Mouse (Mus musculus) forebrain, embryonic 15.5 days (tissue): ENCODE measurements around the gene Ccdc40. TPM values are rescaled to one million over a fixed set of nuclear protein-coding genes. Genes with fewer than 3 reads are reported as not detected.
A peak's percentile ranks its signal among the peaks of the same experiment; 100 is the strongest.

Experiments
- ATAC-seq: fragments of 200-750 bp; cut with Nextera tagmentation; replicated peaks from 2 replicates; pipeline ENCODE4 v1.8.0; 2017; ENCODE audit warnings: mild to moderate bottlenecking, moderate TSS enrichment, moderate library complexity
- H3K27ac ChIP-seq: fragments of 300-500 bp; sonication (generic); replicated peaks from 2 replicates; pipeline ENCODE4 v1.5.1; 2015; ENCODE audit warnings: mild to moderate bottlenecking, inconsistent platforms
- H3K27me3 ChIP-seq: fragments of 300-500 bp; sonication (generic); 2 replicates; pipeline ENCODE4 v1.6.1; 2015; ENCODE audit warnings: inconsistent platforms
- H3K36me3 ChIP-seq: fragments of 300-500 bp; sonication (generic); 2 replicates; pipeline ENCODE4 v1.6.1; 2015; ENCODE audit warnings: mild to moderate bottlenecking, inconsistent platforms
- H3K4me1 ChIP-seq: fragments of 300-500 bp; sonication (generic); 2 replicates; pipeline ENCODE4 v1.6.1; 2015; ENCODE audit warnings: inconsistent platforms
- H3K4me2 ChIP-seq: fragments of 300-500 bp; sonication (generic); replicated peaks from 2 replicates; pipeline ENCODE4 v1.6.1; 2015; ENCODE audit warnings: mild to moderate bottlenecking, inconsistent platforms
- H3K4me3 ChIP-seq: fragments of 300-500 bp; sonication (generic); 2 replicates; pipeline ENCODE4 v1.5.1; 2015; ENCODE audit warnings: mild to moderate bottlenecking, inconsistent platforms
- H3K9ac ChIP-seq: fragments of 300-500 bp; sonication (generic); replicated peaks from 2 replicates; pipeline ENCODE4 v1.6.1; 2015; ENCODE audit warnings: mild to moderate bottlenecking, inconsistent platforms
- H3K9me3 ChIP-seq: fragments of 300-500 bp; sonication (generic); 2 replicates; pipeline ENCODE4 v1.6.1; 2016; ENCODE audit warnings: inconsistent platforms
- WGBS: fragments of 180-500 bp; shearing (Covaris S2); methylation state at CpG from one replicate; pipeline ENCODE4 v1.1.7; 2015; ENCODE audit warnings: mixed read lengths; 5-methylcytosine and 5-hydroxymethylcytosine counted together
- polyA plus RNA-seq: library from polyadenylated mRNA; unstranded; fragments of >200 nt; fragmentation: Nextera tagmentation; extraction: Ambion mirVana; gene quantifications from 2 replicates; pipeline ENCODE4 v1.2.1, GENCODE M21; 2015

Ccdc40 gene
- polyA plus RNA-seq, 1 experiment from 2014 or later, result 13.7 TPM

DNA sequence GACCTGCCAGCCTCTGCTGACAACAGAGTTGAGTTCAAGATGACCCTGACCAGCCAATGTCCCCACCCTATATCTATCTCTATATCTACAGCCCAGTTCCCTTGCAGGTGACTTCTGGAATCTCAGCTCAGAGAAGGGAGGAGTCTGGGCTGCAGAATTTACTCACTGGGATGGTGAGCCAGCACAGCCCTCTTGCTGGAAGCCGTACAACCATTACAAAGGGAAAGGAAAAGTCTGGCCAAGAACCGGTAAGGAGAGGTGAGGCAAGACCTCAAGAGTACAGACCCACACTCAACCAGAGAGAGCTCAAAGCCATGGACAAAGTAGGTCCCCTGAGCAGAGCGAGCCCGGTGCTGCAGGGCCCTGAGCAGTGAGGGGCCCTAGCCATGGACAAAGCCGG, 36.2 kb upstream of the Ccdc40 start:
- 80% methylated on average over 5 of the region's 5 CpGs for WGBS
- no peak for ATAC-seq
- Histone ChIP-seq H3K27me3 (no peaks in the 10 kb centered on the region), H3K36me3 (no peaks in the 10 kb centered on the region), H3K9ac (no peak overlapping the region), H3K4me1 (peaks cover 27% of the 10 kb centered on the region), H3K4me2 (no peak overlapping the region), H3K9me3 (no peaks in the 10 kb centered on the region), H3K27ac (no peak overlapping the region), H3K4me3 (no peak overlapping the region)

DNA sequence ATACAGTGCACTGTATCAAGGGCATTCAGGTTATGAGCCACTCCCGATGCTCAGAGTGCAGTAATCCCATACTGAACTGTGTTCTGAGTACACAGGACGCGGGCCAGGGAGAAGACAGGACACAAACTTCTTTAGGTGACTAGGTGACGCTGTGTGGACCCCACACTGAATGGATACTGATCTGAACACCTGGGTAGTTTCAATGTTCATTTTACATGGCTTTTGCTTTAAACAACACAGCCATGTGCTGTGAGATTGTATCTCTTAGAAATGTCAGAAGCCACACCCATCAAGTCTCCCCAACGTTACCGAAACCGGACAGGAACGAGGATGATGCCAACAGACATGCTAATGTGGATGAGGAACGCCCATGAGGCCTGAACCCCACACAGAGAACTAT, 35.8 kb upstream of the Ccdc40 start:
- Histone ChIP-seq H3K36me3 (no peaks in the 10 kb centered on the region), H3K27me3 (no peaks in the 10 kb centered on the region), H3K27ac (no peak overlapping the region), H3K4me2 (no peak overlapping the region), H3K4me3 (no peak overlapping the region), H3K9ac (no peak overlapping the region), H3K4me1 (peaks cover 22% of the 10 kb centered on the region), H3K9me3 (no peaks in the 10 kb centered on the region)
- 83% methylated on average over 9 of the region's 9 CpGs for WGBS
- no peak for ATAC-seq

DNA sequence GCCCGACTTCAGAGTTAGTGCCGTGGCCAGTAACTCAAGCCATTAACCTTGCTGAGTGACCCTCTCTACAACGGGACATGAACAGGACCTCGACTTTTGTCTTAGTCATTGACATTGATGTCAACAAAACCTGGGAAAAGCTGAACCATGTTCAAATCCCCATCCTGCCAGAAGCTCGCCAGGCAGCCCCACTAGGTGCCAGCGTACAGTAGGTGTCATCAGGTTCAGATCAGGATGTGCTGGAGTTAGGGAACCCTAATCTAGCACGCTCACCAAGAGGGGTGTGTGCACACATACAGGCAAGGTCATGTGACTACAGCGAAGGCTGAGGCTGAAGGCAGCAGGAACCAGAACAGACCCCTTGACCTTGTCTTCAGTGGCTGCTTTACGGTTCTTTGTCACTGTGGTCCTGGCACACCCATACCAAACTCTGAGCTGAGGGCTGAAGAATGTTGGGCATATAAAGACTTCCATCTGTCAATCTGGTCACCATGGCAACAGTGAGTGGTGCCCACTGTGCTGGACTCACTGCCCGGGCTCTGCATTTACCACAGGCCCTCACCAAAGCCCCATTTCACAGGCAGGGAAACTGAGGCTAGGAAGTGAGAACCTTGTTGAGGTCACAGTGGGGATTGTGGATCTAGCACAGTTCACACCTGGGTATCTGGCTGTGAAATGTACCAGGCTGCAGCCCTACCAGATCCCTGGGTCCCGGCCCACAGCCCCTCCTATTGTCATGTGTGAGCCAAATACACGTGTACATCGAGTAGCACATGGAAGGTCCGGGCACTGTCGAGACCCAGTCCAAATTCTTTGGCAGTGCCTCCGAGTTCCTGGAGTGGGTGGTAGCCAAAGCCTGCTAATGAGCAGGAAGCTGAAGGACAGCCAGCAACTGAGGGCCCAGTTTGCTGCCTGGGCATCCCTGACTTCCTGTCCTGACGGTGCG, 30.5 kb upstream of the Ccdc40 start:
- H3K27ac ChIP-seq, result peak overlapping the region; percentile 84
- peaks cover 22% of the 10 kb centered on the region for H3K4me1 ChIP-seq
- 0 out of 2 replicates have a peak overlapping the region, but pooled peaks have one; percentile 2 for H3K9ac ChIP-seq
- ATAC-seq, result peak; percentile 71
- no peaks in the 10 kb centered on the region for H3K36me3 ChIP-seq
- H3K9me3 ChIP-seq, result no peaks in the 10 kb centered on the region
- H3K4me3 ChIP-seq, result no peak overlapping the region
- H3K27me3 ChIP-seq, result no peaks in the 10 kb centered on the region
- WGBS, result 76% methylated on average over 18 of the region's 18 CpGs
- peak overlapping the region; percentile 23 for H3K4me2 ChIP-seq

DNA sequence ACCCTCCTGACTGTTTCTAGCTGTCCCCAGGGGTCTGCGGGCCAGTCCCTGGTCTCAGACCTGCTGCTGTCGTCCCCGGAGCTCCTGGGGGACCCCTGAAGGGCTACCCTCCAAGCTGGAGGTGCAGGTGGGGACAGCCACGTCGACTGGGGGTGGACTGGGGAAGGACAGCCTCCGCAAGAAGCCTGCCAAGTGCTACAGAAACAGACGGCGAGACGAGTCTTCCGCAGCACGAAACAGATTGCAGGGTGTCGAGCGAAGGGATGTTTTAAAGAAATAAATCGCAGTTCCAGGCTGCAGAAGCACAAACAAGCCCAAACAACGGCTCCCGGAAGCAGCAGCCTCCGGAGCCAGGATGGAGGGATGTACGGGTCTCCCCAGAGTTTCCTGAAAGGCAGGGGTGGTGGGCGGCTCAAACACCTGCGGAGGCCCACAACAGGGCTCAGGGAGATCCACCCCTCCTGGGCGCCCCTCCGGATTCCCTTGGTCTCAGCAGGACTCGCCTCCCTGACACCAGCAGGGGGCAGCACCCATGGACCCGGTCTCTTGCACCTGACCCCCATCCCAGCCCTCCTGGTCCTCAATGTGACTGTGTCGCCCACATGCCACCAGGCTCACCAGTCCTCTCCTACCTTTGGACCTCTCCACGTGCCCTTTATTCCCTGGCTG, 29.7 kb upstream of the Ccdc40 start:
- H3K36me3 ChIP-seq, result no peaks in the 10 kb centered on the region
- H3K27ac ChIP-seq, result peak overlapping the region; percentile 84
- H3K27me3 ChIP-seq, result no peaks in the 10 kb centered on the region
- WGBS, result 46% methylated on average over 26 of the region's 26 CpGs
- no peak overlapping the region for H3K4me3 ChIP-seq
- peak overlapping the region; percentile 28 for H3K4me2 ChIP-seq
- peak; percentile 47 for ATAC-seq
- H3K9me3 ChIP-seq, result no peaks in the 10 kb centered on the region
- peaks cover 22% of the 10 kb centered on the region for H3K4me1 ChIP-seq
- 0 out of 2 replicates have a peak overlapping the region, but pooled peaks have one; percentile 2 for H3K9ac ChIP-seq

DNA sequence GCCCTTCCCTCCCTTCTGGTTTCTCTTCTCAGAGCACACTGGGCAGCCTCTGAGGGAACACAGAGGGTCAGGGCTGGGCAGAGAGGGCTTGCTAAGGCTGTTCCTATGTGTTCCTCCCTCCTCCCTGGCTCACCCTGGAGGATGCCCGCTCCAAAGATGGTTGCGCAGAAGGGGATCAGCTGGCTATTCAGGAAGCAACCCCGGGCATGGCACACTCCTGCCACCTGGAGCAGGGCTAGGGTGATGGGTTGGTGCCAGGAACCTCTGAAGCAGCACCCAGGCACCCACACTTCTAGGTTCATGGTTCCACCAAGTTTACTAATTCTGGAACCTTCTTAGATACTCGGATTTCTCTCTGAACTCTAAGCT, 29.2 kb upstream of the Ccdc40 start:
- H3K9me3 ChIP-seq, result no peaks in the 10 kb centered on the region
- no peaks in the 10 kb centered on the region for H3K27me3 ChIP-seq
- WGBS, result 81% methylated on average over 4 of the region's 4 CpGs
- peak overlapping the region; percentile 84 for H3K27ac ChIP-seq
- H3K4me1 ChIP-seq, result peaks cover 22% of the 10 kb centered on the region
- no peak overlapping the region for H3K4me3 ChIP-seq
- ATAC-seq, result no peak
- no peaks in the 10 kb centered on the region for H3K36me3 ChIP-seq
- no peak overlapping the region for H3K9ac ChIP-seq
- no peak overlapping the region for H3K4me2 ChIP-seq

DNA sequence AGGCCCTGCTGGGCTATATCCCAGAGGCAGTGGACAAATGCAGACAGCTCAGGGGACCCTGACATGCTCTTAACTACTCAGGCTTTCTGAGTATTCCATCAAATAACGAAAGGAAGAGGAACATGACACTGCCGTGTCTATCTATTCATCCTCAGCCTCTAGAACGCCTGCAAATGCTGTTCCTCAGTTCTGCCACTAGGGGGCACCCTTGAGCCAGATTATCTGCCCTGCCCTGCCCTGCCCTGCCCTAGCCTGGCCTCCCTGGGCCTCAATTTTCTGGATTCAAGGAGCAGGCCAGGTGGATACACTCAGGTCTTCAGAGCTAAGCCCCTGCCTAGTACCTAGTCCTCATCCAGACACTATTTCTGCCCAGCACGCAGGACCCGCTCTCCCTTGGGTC, 24.9 kb upstream of the Ccdc40 start:
- Histone ChIP-seq H3K4me2 (no peak overlapping the region), H3K27me3 (no peaks in the 10 kb centered on the region), H3K27ac (no peak overlapping the region), H3K4me3 (no peak overlapping the region), H3K36me3 (peaks cover 18% of the 10 kb centered on the region), H3K9me3 (no peaks in the 10 kb centered on the region), H3K4me1 (peaks cover 14% of the 10 kb centered on the region), H3K9ac (no peak overlapping the region)
- no peak for ATAC-seq
- 49% methylated on average over 5 of the region's 5 CpGs for WGBS

DNA sequence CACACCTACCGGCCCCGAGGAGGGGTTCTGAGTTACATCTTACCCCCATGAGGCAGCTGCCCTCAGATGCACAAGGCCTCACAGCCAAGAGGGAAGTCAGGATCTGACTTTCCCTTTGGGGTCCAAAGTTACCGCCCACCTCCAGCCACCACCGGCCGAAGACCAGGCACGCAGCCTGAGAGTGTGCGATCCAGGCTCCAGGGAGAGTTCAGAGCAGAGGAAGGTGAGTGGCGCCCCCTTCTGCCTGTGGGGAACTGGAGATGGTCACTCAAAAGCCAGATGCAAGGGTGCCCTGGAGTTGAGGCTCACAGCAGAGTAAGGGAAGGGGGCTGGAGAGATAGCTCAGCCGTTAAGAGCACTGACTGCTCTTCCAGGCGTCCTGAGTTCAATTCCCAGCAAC, 22.6 kb upstream of the Ccdc40 start:
- no peak overlapping the region for H3K9ac ChIP-seq
- WGBS, result 89% methylated on average over 10 of the region's 10 CpGs
- H3K27ac ChIP-seq, result no peak overlapping the region
- H3K4me1 ChIP-seq, result peaks cover 22% of the 10 kb centered on the region
- H3K27me3 ChIP-seq, result no peaks in the 10 kb centered on the region
- peaks cover 22% of the 10 kb centered on the region for H3K36me3 ChIP-seq
- H3K4me3 ChIP-seq, result no peak overlapping the region
- H3K4me2 ChIP-seq, result no peak overlapping the region
- no peaks in the 10 kb centered on the region for H3K9me3 ChIP-seq
- no peak for ATAC-seq

DNA sequence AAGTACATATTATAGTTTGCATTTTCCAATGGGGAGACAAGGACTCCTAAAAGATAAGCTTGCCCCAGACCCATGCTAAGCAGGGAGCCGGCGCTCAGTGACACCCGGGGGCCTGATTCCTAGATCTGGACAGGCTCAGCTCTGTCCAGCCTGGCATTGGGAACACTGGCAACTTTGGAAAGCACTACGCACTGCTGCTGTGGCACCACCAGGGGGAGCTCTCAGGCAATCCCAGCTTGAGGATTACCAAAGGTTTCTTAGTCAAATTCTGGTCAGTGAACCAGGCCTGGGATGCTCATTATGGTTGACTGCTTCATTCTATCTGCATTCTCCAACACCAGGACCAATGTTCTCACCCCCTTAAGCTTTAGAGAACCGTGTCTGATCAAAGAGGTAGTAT, 21.8 kb upstream of the Ccdc40 start:
- Histone ChIP-seq H3K4me2 (no peak overlapping the region), H3K36me3 (peaks cover 22% of the 10 kb centered on the region), H3K9me3 (no peaks in the 10 kb centered on the region), H3K9ac (no peak overlapping the region), H3K27ac (no peak overlapping the region), H3K27me3 (no peaks in the 10 kb centered on the region), H3K4me3 (no peak overlapping the region), H3K4me1 (peaks cover 30% of the 10 kb centered on the region)
- no peak for ATAC-seq
- WGBS, result 34% methylated on average over 5 of the region's 5 CpGs

DNA sequence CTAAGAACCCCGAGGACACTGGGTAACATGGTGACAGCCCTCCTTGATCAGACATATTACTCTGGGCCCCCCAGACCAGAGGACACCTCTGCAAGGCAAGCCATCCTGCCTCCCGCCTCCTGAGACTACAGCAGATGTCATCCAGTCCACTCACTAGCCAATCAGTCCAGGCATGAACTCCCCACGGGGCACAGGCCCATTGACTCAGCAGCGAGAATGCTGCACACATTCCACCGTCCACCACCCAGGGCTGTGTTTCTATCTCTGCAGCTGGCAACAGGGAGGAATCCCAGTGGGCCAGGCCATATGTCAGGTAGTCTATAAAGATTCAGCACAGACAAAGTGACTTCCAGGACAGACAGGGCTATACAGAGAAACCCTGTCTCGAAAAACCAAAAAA, 20.4 kb upstream of the Ccdc40 start:
- WGBS, result 85% methylated on average over 6 of the region's 6 CpGs
- peaks cover 22% of the 10 kb centered on the region for H3K36me3 ChIP-seq
- peaks cover 44% of the 10 kb centered on the region for H3K4me1 ChIP-seq
- no peaks in the 10 kb centered on the region for H3K9me3 ChIP-seq
- H3K27ac ChIP-seq, result no peak overlapping the region
- H3K9ac ChIP-seq, result no peak overlapping the region
- H3K4me3 ChIP-seq, result no peak overlapping the region
- no peak overlapping the region for H3K4me2 ChIP-seq
- no peaks in the 10 kb centered on the region for H3K27me3 ChIP-seq
- no peak for ATAC-seq

DNA sequence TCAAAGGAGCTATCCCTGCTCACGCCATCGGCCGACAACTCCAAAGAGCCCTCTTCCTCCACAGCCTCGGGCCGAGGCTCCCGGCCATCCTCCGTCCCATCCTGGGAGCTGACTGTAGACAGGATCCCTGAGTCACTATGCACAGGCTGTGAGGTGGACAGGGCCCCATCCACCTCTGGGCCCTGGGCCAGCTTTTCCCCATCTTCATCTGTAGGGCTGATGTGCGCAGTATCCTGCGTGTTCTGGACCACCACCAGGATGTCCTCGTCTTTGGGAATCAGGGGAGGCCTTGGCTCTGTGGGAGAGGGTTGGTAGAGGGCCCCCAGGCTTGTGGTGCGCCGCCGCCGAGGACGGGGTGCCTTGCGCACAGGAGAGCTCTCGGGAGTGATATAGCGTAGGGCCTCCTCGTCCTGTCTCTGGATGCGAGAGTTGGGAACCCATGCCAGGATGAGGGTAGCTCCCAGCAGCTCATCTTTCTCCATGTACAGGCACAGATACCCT, 19.5 kb upstream of the Ccdc40 start:
- H3K27ac ChIP-seq, result peak overlapping the region; percentile 77
- H3K36me3 ChIP-seq, result peaks cover 22% of the 10 kb centered on the region

DNA sequence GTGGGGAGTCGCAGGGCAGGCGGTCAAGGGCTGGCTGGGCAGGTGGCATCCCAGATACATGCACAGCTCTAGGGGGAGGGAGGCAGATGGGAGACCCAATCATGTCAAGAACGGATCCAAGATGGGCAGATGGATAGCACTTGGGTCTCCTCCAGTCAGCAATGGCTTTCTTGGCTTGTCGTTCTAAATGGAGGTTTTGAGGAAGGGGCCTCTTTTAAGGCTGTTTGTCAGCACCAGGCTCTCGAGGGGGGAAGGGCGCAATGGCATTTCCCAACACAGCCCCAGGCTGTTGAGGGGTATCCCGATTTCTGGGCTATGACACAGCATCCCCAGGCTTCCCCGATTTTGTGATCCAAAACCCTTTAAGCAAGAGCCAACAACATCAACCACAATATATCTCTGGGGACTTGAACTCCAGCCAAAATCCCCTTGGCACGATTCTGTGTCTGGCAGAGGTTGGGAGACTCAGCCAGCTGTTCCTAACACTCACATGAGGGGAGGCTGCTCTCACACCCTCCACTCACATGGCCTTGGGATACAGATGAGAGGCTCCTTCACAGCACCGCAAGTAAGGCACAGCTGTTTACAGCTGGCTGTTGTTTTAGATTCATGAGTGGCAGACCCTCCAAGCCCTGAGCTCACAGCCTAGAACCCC, 18.9 kb upstream of the Ccdc40 start:
- WGBS, result 46% methylated on average over 10 of the region's 10 CpGs
- H3K36me3 ChIP-seq, result peaks cover 22% of the 10 kb centered on the region
- peak overlapping the region; percentile 77 for H3K27ac ChIP-seq
- peaks cover 59% of the 10 kb centered on the region for H3K4me1 ChIP-seq
- H3K4me2 ChIP-seq, result no peak overlapping the region
- no peaks in the 10 kb centered on the region for H3K27me3 ChIP-seq
- no peaks in the 10 kb centered on the region for H3K9me3 ChIP-seq
- no peak overlapping the region for H3K9ac ChIP-seq
- no peak overlapping the region for H3K4me3 ChIP-seq
- ATAC-seq, result peak; percentile 65

More for the DNA sequence above, 19.5 kb upstream of the Ccdc40 start:
- 82% methylated on average over 20 of the region's 20 CpGs for WGBS
- Histone ChIP-seq H3K9me3 (no peaks in the 10 kb centered on the region), H3K27me3 (no peaks in the 10 kb centered on the region), H3K4me3 (no peak overlapping the region), H3K4me1 (peaks cover 54% of the 10 kb centered on the region), H3K4me2 (no peak overlapping the region), H3K9ac (no peak overlapping the region)
- peak; percentile 21; the same call in 1 of the 2 replicates for ATAC-seq
